Mouse (Mus musculus): ENCODE measurements around the gene Park7.

GRCm38 (mm10) chr4:150894718-150895501, 19.3 kb downstream of the Park7 start:
- no peak for TF ChIP-seq CTCF (IDR thresholded peaks at IDR 0.05; ENCODE audit: insufficient read depth, low read length)
- TF ChIP-seq POLR2A (IDR thresholded peaks at IDR 0.05; ENCODE audit: borderline replicate concordance, extremely low read depth, low read depth, low read length), result no peak
